Mouse (Mus musculus): Measurements from ENCODE around the gene Sema4a.

The Sema4a gene

DNA sequence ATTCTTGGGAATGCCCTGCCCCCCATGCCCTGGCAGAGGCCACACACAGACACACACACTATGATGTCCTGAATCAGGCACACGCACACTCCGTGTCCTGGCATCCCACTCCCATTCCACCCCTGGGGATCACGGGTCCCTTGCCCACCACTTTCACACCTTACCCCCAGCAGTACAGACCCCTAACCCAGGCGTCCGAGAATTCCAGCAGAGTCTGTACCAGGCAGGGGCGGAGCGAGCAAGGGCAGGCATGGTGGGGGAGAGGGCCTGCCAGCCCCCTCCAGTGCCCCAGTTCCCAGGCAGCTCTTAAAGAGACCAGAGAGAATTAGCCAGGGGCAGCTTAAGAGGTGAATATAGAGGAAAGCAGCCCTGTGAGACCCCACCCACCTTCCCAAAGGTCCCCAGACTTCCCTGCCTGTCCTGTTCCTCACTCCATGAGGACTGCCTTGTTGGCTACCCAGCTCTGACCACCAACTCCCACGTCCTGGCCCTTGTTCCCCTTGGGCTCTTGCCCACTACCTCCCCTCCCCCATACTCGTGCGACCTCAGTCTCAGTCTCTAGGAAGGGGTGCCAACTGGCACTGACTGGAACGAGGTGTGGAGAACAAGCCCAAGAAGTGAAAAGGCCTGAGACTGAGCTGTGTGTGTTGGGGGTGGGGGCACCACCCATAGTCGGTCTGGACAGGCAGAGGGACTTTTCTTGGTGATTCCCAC, at the start of gene Sema4a:
Gene Sema4a (minus strand): TSS at position 200 of the 714 bp plus-strand sequence.
- DNase-seq: no peak

DNA sequence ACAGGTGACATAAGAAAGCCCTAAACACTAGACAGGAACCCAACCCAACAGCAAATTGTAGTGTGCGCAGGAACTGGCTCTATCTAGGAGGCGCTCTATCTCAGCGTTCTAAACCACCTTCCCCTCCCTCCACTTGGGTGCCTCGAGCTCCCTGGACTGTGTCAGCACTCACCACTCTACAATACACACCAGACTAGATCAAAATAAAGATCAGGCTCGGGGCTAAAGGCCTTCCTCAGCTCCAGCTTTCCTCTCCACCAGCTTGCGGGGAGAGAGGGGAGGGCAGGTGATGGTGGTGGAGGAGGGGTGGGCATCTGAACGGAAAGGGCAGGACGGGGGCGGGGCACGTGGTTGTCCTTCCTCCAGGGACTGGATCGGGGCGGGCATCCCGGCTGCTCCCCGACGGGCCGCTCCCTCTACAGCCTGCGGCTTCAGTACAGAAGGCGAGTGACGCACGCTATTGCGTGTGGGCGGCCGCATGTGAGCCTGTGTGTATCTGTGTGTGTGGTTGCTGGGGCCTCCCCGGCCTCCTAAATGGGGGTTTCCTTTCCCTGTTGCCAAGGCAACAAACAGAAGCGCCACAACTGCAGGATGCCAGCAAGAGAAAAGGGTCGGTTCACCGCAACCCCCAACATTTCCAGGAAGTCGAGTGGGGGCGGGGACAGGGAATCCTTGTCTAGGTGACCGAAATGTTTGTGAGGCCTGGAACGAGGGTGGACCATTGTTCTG, 48.9 kb upstream of the Sema4a start, which contains the start of gene Lmna:
Gene Lmna (minus strand): TSS at position 265 of the 729 bp plus-strand sequence.
- DNase-seq: peak; percentile 98

GRCm38 (mm10) chr3:88509250-88509649, 48.3 kb upstream of the Sema4a start:
- no peak for DNase-seq

GRCm38 (mm10) chr3:88505765-88506164, 44.8 kb upstream of the Sema4a start:
- DNase-seq: no peak

- DNase-seq: no peak
Measured at GRCm38 (mm10) chr3:88505081-88505480, 44.1 kb upstream of the Sema4a start.

DNA sequence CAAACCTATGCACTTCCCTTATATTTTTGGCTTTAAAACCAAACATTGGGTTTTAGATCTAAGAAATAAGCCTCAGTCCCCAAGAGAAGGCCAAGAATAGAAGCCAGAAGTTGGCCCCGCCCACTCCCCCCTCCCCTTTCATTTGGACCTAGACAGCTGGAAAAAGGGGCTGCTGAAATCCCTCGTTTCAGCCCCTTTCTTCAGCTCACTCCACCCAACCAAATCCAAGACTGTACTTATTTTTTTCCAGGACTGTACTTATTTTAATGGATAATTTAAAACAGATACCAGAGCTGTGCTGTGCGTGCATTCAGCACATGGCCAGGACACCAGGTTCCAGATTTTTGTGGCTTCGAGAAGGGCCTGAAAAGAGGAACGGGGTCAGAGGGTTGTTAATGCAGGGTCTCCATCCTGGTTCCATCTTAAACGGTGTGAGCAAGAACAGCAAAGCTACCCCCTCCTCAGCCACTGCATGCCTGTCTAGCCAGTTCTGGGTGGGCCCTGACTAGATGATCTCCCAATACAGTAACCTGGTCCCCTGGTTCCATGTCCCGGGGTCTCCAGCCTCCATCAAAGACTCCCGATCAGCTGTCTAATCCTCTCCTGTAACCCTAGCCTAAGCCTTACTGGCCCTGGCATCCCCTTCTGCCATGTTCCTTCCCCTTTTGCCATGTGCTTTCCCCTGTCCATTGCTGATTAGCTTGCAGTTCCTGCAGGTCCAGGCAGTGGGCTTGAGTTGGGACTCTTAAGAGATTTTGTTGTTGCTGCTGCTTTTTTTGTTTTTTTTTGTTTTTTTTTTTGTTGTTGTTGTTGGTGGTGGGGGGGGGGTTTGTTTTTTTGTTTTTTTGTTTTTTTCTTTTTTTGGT, 43.1 kb upstream of the Sema4a start:
- no peak for DNase-seq

DNA sequence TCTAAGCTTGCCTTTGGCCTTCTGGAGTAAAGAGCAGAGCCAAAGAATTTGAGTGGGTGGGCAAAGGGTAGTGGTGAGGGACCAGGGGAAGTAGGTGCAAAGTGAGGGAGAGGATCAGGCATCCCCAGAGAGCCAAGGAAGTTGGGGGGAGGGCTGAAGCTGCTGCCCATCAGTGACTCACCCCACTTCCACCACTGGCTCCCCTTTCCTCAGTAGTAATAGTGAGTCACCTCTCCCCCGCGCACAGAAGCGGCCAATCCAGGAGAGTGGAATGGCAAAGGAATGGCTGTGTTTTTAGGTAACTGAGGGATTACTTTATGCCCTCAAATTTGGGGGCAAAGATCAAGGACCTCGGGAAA, 42.5 kb upstream of the Sema4a start:
- no peak for DNase-seq

GRCm38 (mm10) chr3:88502641-88503504, 41.9 kb upstream of the Sema4a start:
- DNase-seq: peak; percentile 90

GRCm38 (mm10) chr3:88502031-88502571, 41.1 kb upstream of the Sema4a start:
- peak; percentile 59 for DNase-seq

DNA sequence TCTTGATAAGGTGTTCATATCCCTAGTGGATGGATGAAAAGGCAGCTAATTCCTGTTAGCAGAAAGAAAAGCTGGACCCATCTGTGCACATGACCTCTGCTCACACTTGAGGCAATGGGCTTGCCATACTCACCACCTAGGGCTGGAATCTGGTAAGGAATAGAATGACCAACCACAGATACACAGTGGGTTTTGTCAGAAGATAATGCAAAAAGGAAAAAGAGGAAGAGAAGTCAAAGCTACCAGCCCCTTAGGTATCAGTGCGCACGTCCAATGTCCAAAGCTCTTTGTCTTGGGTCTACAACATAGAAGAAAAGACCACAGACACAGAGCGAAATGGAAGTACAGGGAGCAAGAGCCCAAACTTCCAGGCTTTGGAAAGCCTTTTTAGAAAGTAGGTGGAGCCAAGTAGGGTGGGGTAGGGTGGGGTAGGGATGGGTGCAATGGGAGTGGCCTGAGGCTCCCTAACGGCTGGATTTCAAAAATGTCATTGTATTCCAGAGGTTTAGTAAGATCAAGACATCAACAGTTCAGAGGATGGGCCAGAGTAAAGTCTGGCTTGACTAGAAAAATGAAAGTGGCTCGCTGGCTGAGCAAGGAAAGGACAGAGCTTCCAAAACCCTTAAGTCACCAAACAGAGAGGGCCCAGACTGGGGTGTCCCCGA, 40.5 kb upstream of the Sema4a start:
- DNase-seq: no peak

DNA sequence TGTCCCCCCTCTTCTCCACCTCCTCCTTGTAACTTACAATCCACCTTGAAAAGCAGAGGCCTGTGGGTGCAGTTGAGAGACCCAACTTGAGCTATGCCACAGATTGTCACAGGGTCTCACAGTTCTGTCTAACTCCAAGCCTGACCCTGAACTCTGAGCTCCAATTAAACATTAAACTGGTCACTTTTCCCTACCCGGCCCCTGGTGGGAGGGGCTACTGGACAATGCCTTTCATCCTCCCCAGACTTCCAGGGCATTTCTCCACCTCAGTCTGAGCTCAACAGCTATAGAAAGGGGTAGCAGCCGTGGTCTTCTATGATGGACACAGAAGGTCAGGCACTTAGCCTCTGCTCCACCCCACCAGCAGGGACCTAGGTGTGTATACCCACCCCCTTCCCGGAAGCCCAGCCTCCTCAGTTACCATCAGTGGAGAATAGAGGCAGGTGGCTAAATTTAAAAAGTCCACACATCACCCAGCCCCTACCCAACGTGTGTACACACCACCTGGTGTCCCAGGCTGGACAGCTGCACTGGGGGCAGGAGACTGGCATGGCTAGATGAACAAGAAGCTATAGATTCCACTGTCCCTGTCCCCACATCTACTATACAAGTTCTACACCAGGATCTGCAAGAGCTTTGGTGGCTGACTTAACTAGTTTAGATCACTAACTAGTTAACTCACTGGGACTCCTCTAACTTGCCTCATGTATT, 39.8 kb upstream of the Sema4a start:
- DNase-seq: no peak

- no peak for DNase-seq
Measured at GRCm38 (mm10) chr3:88500087-88500486, 39.1 kb upstream of the Sema4a start.

GRCm38 (mm10) chr3:88499580-88499979, 38.6 kb upstream of the Sema4a start:
- no peak for DNase-seq

DNA sequence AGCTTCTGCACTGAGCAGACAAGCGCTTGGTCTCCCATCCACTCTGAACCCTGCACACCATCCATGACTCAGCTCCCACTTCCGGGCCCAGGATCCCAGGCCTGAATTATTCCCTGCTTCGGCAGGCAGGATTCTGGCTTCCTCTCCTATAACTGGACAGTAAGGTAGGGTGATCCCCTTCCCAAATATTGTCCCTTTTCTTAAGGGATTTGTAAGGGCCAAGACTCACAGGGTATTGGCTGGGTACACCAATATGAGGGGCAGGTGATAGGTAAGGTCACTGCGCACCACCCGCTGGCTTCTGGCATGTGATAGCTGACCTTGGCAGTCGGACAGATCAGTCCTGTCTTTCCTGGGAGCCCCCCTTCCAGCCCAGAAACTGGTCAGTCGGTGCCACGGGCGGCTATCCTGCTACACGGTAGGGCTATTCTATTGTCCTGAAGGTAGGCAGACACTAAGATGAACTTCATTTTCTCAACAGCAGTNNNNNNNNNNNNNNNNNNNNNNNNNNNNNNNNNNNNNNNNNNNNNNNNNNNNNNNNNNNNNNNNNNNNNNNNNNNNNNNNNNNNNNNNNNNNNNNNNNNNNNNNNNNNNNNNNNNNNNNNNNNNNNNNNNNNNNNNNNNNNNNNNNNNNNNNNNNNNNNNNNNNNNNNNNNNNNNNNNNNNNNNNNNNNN, 34.9 kb upstream of the Sema4a start:
- no peak for DNase-seq

GRCm38 (mm10) chr3:88494836-88495628, 34.0 kb upstream of the Sema4a start:
- DNase-seq: peak; percentile 66

- no peak for DNase-seq
Measured at GRCm38 (mm10) chr3:88493706-88494582, 33.0 kb upstream of the Sema4a start.

DNA sequence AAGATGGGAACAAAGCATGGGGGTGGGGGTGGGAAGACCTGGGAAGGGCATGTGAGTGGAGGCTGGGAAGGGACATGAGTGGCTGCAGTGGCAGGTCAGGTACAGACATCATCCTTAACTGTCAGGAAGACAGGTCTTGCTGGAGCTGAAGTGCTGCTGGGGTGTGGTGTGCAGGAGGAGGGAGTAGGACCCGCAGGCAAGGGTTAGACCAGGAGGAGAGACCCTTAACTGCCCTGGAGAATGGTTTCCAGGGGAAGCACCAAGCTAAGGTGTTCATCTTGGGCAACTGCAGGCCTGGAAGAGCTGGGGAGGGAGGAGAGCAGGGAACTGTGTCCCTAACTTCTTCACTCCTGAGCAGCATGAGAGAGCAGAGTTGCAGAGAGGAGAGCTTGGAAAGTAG, 26.4 kb upstream of the Sema4a start:
- no peak for DNase-seq

- DNase-seq: no peak
Measured at GRCm38 (mm10) chr3:88486887-88487286, 25.9 kb upstream of the Sema4a start.
